Mouse (Mus musculus): ENCODE results near the gene Hmx3.

The Hmx3 gene

GRCm38 (mm10) chr7:131542115-131542871 is at the start of gene Hmx3:
TSS of gene Hmx3 (plus strand) at chr7:131542867.
- peak; percentile 75 for DNase-seq (ENCODE audit: low spot score)

GRCm38 (mm10) chr7:131503739-131504138 is 38.9 kb upstream of the Hmx3 start:
- no peak for DNase-seq (ENCODE audit: low spot score)

DNA sequence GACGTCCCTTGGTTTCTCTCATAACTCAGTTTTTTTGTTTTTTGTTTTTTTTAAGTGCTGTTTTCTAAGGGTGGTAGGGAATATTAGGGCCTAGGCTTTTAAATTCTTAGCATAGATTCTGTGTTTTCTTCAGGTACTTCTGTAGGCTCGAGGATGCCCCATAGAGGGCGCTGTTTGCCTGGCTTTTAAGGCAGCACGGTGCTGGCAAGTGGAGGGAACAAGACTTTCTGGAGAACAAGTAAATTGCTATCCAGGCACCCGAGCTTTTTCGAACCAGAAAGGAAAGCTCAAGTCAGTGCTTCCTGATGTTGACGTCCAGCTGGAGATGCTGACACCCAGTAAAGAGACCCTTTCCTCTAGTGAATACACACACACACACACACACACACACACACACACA is 2.7 kb upstream of the Hmx3 start:
- DNase-seq (ENCODE audit: low spot score), result peak; percentile 92

DNA sequence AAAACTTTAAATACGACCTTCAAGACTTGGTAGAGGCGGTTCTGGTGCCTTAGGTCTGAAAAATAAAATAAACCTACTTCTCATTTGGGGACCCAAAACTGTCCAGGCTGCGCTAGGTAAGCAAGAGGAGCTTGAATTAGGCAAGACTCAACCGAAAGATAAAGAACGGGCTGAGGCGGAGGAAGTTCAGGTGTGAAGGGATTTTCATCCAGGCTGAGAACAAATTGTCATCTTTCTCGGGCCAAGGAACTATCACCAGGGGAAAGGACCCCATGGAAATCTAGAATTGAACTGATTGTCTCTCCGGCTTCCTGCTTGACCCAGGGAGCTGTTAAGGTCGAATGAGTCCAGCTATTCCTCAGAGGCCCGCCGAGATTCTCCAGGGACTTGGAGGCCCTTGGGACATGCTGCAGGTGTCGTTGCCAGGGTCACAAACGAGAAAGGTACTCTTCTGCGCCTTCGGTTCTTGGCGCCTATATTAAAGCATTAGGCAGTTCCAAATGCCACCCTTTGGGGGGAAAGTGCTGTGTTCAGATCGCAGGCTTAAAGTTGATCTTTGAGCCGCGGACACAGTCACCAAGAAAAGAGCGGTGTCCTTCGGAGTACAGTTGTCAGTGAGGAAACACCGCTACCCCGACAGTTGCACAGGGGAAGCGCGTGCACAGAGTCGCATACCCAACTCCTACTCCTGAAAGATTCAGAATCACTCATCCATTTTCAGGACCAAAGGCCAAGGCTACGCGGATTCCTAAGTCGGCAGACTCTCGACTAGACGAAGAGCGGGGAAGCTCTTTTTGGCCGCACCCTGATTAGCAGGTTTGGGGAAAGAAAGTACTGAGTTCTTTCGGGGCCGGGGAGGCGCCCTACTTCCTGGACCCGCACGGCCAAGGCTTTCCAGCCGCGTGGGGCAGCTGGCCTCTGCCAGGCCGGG is 1.2 kb upstream of the Hmx3 start:
- DNase-seq (ENCODE audit: low spot score), result peak; percentile 61

- DNase-seq (ENCODE audit: low spot score), result peak; percentile 60
Observed at GRCm38 (mm10) chr7:131542872-131543622, 380 bp downstream of the Hmx3 start.

- DNase-seq (ENCODE audit: low spot score), result peak; percentile 62
Observed at GRCm38 (mm10) chr7:131543623-131544481, 1.2 kb downstream of the Hmx3 start.

GRCm38 (mm10) chr7:131544871-131545270 is 2.2 kb downstream of the Hmx3 start:
- DNase-seq (ENCODE audit: low spot score), result peak; percentile 9

DNA sequence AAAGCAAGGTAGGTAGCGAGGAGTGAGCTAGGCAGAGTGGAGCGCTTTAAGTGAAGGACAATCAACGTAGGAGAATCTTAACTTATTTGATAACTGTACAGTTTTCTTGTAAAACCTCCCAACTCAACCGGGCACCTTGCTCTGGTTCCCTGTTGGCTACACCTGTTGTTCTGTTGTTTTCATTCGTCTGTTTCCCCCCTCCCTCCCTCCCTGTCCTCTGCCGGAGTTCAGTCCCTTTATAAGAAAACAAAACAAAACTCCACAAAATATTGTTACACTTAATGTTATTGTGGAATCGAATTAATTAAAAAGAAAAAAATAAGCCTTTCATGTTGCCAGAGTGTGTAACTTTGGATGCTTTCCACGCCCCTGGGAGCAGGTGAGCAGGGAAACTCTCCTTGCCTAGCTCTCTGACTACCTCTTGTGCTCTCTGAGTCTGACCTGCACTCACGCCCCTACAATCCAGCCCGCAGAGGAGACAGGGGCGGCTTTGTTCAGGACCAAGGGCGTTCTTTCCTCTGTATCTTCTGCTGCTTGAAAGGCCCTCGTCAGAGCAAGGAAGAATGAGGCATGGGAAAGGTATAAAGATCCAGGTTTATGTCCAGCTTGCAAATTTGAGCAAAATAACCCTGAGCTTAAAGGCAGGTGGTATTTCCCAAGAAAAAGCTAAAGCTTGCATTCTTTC is 3.2 kb downstream of the Hmx3 start:
- DNase-seq (ENCODE audit: low spot score), result peak; percentile 50

DNA sequence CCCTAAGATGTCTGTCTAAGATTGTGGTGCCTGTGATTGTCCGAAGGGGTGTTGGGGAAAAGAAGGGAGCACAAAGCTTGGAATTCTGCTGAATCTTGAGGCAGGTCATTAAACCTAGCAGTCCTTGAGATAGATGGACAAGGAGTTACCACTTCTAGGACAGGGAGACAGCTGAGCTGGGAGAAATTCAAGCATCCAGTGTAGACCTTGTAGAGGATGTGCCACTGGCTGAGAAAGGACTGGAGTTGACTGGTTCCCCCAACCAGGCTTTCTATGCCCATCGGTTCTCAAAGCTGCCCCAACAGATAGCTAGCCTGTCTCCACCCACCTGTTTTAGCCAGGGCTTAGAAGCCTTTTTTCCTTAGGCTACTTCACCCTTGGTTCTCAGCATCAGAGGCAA is 3.8 kb downstream of the Hmx3 start:
- peak; percentile 48 for DNase-seq (ENCODE audit: low spot score)

GRCm38 (mm10) chr7:131547481-131547880 is 4.8 kb downstream of the Hmx3 start:
- peak; percentile 33 for DNase-seq (ENCODE audit: low spot score)

DNA sequence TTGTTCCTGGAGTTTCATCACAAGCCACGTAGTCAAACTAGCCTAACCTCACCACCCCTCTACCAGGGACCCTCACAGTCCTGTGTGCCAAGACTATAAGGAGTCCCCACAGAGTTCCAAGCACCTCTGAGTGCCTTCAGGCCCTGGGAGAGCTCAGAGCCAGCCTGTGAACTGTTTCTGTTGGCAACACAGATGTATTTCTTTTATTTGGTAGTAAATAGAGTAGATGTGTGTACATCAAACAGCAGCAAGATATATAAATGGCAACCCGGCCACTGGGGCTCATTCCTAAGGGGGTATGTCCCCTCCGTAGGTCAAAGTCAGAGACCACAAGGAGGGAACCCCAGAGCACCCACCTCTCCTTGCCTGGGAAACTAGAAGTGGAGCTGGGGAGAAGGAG is 5.8 kb downstream of the Hmx3 start, which contains the start of gene Hmx2:
TSS of gene Hmx2 (plus strand) at position 301 of the 400 bp plus-strand sequence.
- no peak for DNase-seq (ENCODE audit: low spot score)

- no peak for DNase-seq (ENCODE audit: low spot score)
Observed at GRCm38 (mm10) chr7:131551471-131551870, 8.8 kb downstream of the Hmx3 start.

GRCm38 (mm10) chr7:131551931-131552741 is 9.5 kb downstream of the Hmx3 start:
- peak; percentile 64 for DNase-seq (ENCODE audit: low spot score)

DNA sequence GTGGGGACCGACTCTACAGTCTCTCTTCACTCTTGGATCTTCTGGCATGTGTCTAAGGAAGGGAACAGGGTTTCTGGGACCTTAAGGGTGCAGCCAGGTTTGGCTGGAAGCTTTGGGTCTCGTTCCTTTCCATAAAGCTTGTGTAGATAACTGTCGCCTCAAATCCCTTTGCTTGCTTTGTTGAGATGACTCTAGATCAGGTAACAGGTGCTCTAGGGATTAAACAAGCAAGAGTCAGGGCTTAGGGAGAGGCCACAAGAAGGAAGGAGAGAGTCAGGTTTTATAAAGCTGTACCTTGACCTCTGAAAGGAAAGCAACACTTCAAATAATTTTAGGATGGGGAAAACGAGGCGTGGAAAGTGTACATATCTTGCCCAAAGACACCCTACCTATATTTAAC is 10.1 kb downstream of the Hmx3 start:
- DNase-seq (ENCODE audit: low spot score), result peak; percentile 62

GRCm38 (mm10) chr7:131553771-131554175 is 11.1 kb downstream of the Hmx3 start:
- peak; percentile 70 for DNase-seq (ENCODE audit: low spot score)

GRCm38 (mm10) chr7:131554341-131555180 is 11.9 kb downstream of the Hmx3 start:
- peak; percentile 55 for DNase-seq (ENCODE audit: low spot score)

DNA sequence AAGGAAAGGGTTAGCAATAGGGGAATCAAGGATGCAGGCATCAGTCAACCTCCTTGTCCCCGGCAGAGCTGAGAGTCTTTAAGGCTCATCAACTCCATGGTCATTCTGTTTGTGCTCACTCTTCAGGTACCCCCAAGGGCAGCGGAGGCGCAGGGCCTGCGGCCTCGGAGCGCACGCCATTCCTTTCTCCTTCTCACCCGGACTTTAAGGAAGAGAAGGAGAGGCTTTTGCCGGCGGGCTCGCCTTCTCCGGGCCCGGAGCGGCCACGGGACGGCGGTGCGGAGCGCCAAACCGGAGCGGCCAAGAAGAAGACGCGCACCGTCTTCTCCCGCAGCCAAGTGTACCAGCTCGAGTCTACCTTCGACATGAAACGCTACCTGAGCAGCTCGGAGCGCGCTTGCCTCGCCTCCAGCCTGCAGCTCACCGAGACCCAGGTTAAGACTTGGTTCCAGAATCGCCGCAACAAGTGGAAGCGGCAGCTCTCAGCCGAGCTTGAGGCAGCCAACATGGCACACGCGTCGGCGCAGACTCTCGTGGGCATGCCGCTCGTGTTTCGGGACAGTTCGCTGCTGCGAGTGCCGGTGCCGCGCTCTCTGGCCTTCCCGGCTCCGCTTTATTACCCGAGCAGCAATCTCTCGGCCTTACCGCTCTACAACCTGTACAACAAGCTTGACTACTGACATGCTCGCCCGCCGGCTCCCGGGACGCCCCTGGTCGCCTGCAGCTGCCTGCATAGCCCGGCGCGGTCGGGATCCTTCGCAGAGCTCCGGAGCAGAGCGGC is 12.8 kb downstream of the Hmx3 start:
- peak; percentile 66 for DNase-seq (ENCODE audit: low spot score)

DNA sequence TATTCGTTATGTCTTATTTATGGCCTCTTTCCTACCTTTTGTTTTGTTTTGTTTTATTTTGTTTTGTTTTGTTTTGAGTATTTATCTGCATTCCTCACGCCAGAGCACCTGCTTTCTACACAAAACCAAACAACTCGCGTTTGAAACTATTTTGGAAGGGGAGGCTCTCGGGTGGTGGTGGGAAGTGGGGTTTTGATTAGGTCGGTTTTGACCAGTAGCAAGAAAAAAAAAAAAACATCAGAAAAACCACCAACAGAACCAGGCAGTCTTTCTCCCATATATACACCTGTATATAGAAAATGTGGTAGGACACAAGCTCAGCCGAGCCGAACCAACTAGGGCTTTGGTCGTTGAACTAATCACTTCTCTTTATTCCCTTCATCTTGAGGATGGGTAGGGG is 13.4 kb downstream of the Hmx3 start:
- no peak for DNase-seq (ENCODE audit: low spot score)

Measured in embryo, embryonic 10.5 days (tissue).